Mouse (Mus musculus) cortical plate, adult 2 months (tissue): ENCODE measurements around the gene Ctnnbl1.

Experiments used
- CTCF ChIP-seq: fragments of 200-500 bp; IDR thresholded peaks from 2 replicates; pipeline ENCODE4 v1.5.1; 2011; ENCODE audit warnings: mild to moderate bottlenecking, control low read depth, low read length; ENCODE audit not compliant: insufficient read depth; ENCODE audit errors: extremely low read depth
- POLR2A ChIP-seq: fragments of 200-500 bp; IDR thresholded peaks from 2 replicates; pipeline ENCODE4 v1.6.1; 2011; ENCODE audit warnings: mild to moderate bottlenecking, low read length, control low read depth; ENCODE audit not compliant: insufficient read depth; ENCODE audit errors: extremely low read depth

DNA sequence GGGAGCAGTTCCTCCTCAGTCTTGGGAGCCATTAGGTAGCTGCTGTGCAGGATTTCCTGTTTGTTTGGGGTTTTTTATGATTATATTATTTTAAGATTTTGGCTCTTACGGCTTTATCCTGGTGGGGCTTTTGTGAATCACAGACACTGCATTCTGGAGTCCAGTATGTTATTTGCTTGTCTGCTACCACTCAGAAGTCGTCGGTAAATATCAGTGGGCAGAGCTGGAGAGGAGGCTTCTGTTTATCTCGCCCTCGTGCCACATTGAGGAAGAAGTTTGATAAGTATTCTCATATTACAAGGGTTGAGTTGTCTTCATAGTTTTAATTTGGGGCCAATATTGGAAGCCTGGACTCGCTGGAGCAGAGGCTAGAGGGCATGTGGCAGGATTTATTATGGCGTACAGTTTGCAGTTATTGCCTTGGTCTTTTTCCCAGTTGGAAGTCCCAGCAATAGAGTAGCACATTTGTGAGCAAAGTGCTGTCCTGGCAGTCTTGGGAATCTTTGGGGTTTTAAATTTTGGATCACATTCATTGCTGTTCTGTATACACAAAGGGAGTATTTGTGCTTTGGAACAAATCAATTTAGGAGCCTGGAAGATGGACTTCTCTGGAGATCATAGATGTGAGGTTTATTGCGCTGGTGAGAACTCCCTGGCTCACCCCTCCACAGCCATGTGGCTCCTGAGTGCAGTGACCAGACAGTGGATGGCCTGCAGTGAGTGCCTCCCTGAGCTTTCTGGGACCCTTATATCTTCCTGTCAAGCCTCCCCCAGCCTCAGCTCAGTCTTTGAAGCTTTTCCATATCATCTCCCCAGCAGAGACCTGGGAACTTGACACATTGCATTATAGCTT lies 64.5 kb downstream of the Ctnnbl1 start:
- TF ChIP-seq CTCF (no peak), POLR2A (no peak)
